Mouse (Mus musculus) neural tube, embryonic 14.5 days (tissue): ENCODE measurements around the gene Vps8. TPM values are rescaled to one million over a fixed set of nuclear protein-coding genes. Genes with fewer than 3 reads are reported as not detected.
A peak's percentile ranks its signal among the peaks of the same experiment; 100 is the strongest.

ENCODE experiments used
- ATAC-seq: fragments of 200-750 bp; cut with Nextera tagmentation; 2 replicates; pipeline ENCODE4 v1.8.0; 2017; ENCODE audit warnings: low read depth, mild to moderate bottlenecking, moderate TSS enrichment, moderate library complexity
- H3K27ac ChIP-seq: fragments of 300-500 bp; sonication (generic); 2 replicates; pipeline ENCODE4 v1.5.1; 2014; ENCODE audit warnings: low read depth, mild to moderate bottlenecking, control low read depth, low read length, moderate library complexity, mixed read lengths
- H3K27me3 ChIP-seq: fragments of 300-500 bp; sonication (generic); 2 replicates; pipeline ENCODE4 v1.6.1; 2014; ENCODE audit warnings: low read length; ENCODE audit not compliant: control insufficient read depth, insufficient read depth
- H3K36me3 ChIP-seq: fragments of 300-500 bp; sonication (generic); 2 replicates; pipeline ENCODE4 v1.6.1; 2014; ENCODE audit warnings: low read length, mixed read lengths; ENCODE audit not compliant: control insufficient read depth, insufficient read depth
- H3K4me1 ChIP-seq: fragments of 300-500 bp; sonication (generic); 2 replicates; pipeline ENCODE4 v1.6.1; 2014; ENCODE audit warnings: low read length; ENCODE audit not compliant: control insufficient read depth, insufficient read depth
- H3K4me2 ChIP-seq: fragments of 300-500 bp; sonication (generic); 2 replicates; pipeline ENCODE4 v1.6.1; 2014; ENCODE audit warnings: mild to moderate bottlenecking, low read depth, low read length, control low read depth
- H3K4me3 ChIP-seq: fragments of 300-500 bp; sonication (generic); 2 replicates; pipeline ENCODE4 v1.5.1; 2014; ENCODE audit warnings: low read depth, low read length, control low read depth, mixed read lengths
- H3K9ac ChIP-seq: fragments of 300-500 bp; sonication (generic); replicated peaks from 2 replicates; pipeline ENCODE4 v1.6.1; 2014; ENCODE audit warnings: low read depth, mild to moderate bottlenecking, control low read depth, low read length, mixed read lengths
- H3K9me3 ChIP-seq: fragments of 300-500 bp; sonication (generic); 2 replicates; pipeline ENCODE4 v1.6.1; 2016; ENCODE audit warnings: low read length; ENCODE audit not compliant: control insufficient read depth
- WGBS: fragments of 180-500 bp; shearing (Covaris S2); extraction: QIAGEN DNeasy Blood & Tissue Kit; methylation state at CpG from one replicate; pipeline ENCODE4 v1.1.7; 2014; 5-methylcytosine and 5-hydroxymethylcytosine counted together
- polyA plus RNA-seq: library from polyadenylated mRNA; unstranded; fragments of >200 nt; fragmentation: Nextera tagmentation; extraction: Ambion mirVana; gene quantifications from 2 replicates; pipeline ENCODE4 v1.2.1, GENCODE M21; 2014

Gene Vps8
- polyA plus RNA-seq, 1 experiment from 2014 or later, result 37.9 TPM

DNA sequence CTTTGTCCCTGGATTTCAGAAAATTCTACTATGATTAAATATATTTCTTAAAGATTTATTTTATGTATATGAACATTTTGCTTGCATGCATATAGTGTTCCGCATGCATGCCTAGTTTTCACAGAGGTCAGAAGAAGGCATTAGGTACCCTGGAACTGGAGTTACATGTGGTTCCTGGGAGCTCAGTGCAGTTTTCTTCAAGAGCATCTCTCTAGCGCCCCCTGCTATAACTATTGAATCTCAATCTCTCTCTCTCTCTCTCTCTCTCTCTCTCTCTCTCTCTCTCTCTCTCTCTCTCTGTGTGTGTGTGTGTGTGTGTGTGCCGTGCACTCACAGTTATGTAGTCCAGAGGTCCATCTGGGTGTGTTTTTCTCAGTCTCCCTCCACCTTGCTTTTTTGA is 114.4 kb downstream of the Vps8 start:
- no peak overlapping the region for H3K4me2 ChIP-seq
- WGBS, result 57% methylated on average over 3 of the region's 3 CpGs
- H3K4me1 ChIP-seq, result no peaks in the 10 kb centered on the region
- no peak overlapping the region for H3K4me3 ChIP-seq
- no peaks in the 10 kb centered on the region for H3K9me3 ChIP-seq
- H3K9ac ChIP-seq, result no peak overlapping the region
- no peaks in the 10 kb centered on the region for H3K27me3 ChIP-seq
- ATAC-seq, result no peak
- H3K36me3 ChIP-seq, result peaks cover 5% of the 10 kb centered on the region; the same call in 1 of the 2 replicates
- H3K27ac ChIP-seq, result no peak overlapping the region

GRCm38 (mm10) chr16:21538889-21539288 is 116.0 kb downstream of the Vps8 start:
- Histone ChIP-seq H3K9me3 (no peaks in the 10 kb centered on the region), H3K27ac (no peak overlapping the region), H3K4me3 (no peak overlapping the region), H3K36me3 (peaks cover 5% of the 10 kb centered on the region; the same call in 1 of the 2 replicates), H3K27me3 (no peaks in the 10 kb centered on the region), H3K4me2 (no peak overlapping the region), H3K9ac (no peak overlapping the region), H3K4me1 (no peaks in the 10 kb centered on the region)
- WGBS, result 51% methylated on average over 2 of the region's 2 CpGs
- ATAC-seq, result no peak

DNA sequence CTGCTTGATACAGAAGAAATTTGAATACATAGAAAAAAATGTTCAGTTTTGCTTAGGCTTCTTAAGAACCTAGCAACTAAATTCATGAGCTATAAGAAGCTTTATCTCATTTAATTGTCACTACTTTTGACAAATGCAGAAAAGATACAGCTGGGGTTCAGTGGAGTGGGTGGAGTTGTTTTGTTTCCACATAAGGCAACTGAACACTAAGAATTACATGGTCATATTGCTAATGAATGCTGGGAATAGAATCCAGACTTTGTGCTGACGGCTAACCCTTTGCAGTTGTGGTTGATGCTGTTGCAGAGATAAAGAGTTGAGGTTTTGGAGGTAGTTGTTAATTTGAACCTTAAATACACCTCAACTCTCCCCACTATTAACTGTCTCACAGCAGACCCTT is 119.6 kb downstream of the Vps8 start:
- H3K4me3 ChIP-seq, result no peak overlapping the region
- no peak overlapping the region for H3K27ac ChIP-seq
- H3K9me3 ChIP-seq, result no peaks in the 10 kb centered on the region
- H3K27me3 ChIP-seq, result no peaks in the 10 kb centered on the region
- no peak overlapping the region for H3K9ac ChIP-seq
- ATAC-seq, result no peak
- H3K4me2 ChIP-seq, result no peak overlapping the region
- 41% methylated on average over 1 of the region's 1 CpGs for WGBS
- no peaks in the 10 kb centered on the region for H3K36me3 ChIP-seq
- H3K4me1 ChIP-seq, result no peaks in the 10 kb centered on the region

GRCm38 (mm10) chr16:21547446-21547845 is 124.5 kb downstream of the Vps8 start:
- WGBS, result 85% methylated on average over 5 of the region's 5 CpGs

DNA sequence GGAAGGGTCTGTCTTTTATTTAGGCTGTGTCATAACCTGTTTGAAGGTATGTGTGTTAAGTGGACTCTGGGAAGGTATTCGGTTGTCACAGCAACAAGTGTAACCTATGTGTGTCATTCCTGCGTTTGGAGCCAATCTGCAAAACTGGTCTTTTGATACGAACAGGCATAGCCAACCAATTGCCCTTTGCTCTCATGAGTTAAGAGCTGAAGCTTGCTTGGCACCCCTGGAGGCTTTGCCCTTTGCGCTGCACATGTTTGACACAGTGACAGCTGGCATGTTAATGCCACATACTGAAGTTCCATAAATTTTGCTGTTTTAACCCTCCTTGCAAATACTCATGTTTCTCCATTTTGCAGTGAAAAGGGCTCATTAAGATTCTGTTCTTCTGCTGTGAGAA is 126.8 kb downstream of the Vps8 start:
- Histone ChIP-seq H3K27ac (no peak overlapping the region), H3K36me3 (peaks cover 4% of the 10 kb centered on the region; the same call in 1 of the 2 replicates)
- WGBS, result 73% methylated on average over 4 of the region's 4 CpGs

More at GRCm38 (mm10) chr16:21547446-21547845, 124.5 kb downstream of the Vps8 start:
- Histone ChIP-seq H3K9ac (no peak overlapping the region), H3K9me3 (no peaks in the 10 kb centered on the region), H3K36me3 (no peaks in the 10 kb centered on the region), H3K27ac (no peak overlapping the region), H3K4me3 (no peak overlapping the region), H3K4me2 (no peak overlapping the region), H3K27me3 (no peaks in the 10 kb centered on the region), H3K4me1 (no peaks in the 10 kb centered on the region)
- no peak for ATAC-seq

DNA sequence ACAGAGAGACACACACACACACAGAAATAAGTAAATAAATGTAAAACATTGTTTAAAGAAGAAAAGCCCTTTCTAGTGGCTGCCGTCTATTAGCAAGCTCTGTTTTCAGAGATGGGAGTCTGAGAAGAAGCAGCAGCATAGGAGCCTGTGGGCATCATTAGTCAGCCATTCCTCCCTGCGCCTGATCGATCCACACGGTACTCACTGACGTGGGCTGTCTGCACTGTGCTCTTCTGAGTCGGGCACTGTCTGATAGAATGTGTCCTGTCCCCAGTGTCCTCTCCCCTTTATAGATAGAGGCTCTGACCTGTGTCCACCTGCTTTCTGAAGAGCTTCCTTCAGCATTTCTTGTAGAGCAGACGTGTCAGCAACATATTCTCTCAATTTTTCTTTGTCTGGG is 127.5 kb downstream of the Vps8 start:
- H3K36me3 ChIP-seq, result peaks cover 4% of the 10 kb centered on the region; the same call in 1 of the 2 replicates
- 72% methylated on average over 7 of the region's 7 CpGs for WGBS

More for the DNA sequence above, 126.8 kb downstream of the Vps8 start:
- Histone ChIP-seq H3K27me3 (no peaks in the 10 kb centered on the region), H3K9me3 (no peaks in the 10 kb centered on the region), H3K9ac (no peak overlapping the region), H3K4me2 (no peak overlapping the region), H3K4me3 (no peak overlapping the region), H3K4me1 (no peaks in the 10 kb centered on the region)
- ATAC-seq, result no peak

GRCm38 (mm10) chr16:21553506-21553905 is 130.6 kb downstream of the Vps8 start:
- no peak for ATAC-seq
- no peak overlapping the region for H3K4me2 ChIP-seq
- H3K27me3 ChIP-seq, result no peaks in the 10 kb centered on the region
- no peak overlapping the region for H3K9ac ChIP-seq
- H3K4me3 ChIP-seq, result no peak overlapping the region
- peaks cover 4% of the 10 kb centered on the region; the same call in 1 of the 2 replicates for H3K36me3 ChIP-seq
- no peaks in the 10 kb centered on the region for H3K4me1 ChIP-seq
- H3K9me3 ChIP-seq, result no peaks in the 10 kb centered on the region
- no peak overlapping the region for H3K27ac ChIP-seq
- WGBS, result 84% methylated on average over 3 of the region's 3 CpGs

More for the DNA sequence above, 127.5 kb downstream of the Vps8 start:
- Histone ChIP-seq H3K4me2 (no peak overlapping the region), H3K9ac (no peak overlapping the region), H3K27ac (0 out of 2 replicates have a peak overlapping the region, but pooled peaks have one; percentile 18), H3K9me3 (no peaks in the 10 kb centered on the region), H3K4me1 (no peaks in the 10 kb centered on the region), H3K4me3 (no peak overlapping the region), H3K27me3 (no peaks in the 10 kb centered on the region)
- peak; percentile 54; the same call in 1 of the 2 replicates for ATAC-seq

- no peaks in the 10 kb centered on the region for H3K4me1 ChIP-seq
- WGBS, result 92% methylated on average over 3 of the region's 3 CpGs
- H3K9me3 ChIP-seq, result no peaks in the 10 kb centered on the region
- H3K36me3 ChIP-seq, result peaks cover 9% of the 10 kb centered on the region
- no peak for ATAC-seq
- no peak overlapping the region for H3K4me3 ChIP-seq
- no peak overlapping the region for H3K9ac ChIP-seq
- H3K27ac ChIP-seq, result no peak overlapping the region
- no peaks in the 10 kb centered on the region for H3K27me3 ChIP-seq
- no peak overlapping the region for H3K4me2 ChIP-seq
These were observed 139.8 kb downstream of the Vps8 start for GRCm38 (mm10) chr16:21562625-21563300.

DNA sequence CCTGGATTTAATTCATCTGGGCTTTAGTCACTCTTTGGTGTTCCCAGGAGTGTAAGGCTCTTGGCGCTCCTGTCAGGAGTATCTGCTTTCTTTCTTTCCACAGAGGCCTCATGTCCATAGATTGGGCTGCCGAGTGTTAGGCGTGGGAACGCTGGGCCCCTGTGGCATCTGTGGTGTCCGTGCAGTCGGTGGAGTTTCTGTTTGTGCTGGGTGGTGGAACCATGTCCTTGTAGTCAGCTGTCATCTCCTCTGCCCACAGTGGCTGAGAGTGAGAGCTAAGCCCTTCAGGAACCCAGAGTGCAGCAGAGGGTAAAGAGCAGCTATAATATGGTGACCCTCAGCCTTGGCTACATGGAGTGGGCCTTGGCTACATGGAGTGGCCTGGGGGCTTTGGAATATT is 140.4 kb downstream of the Vps8 start:
- Histone ChIP-seq H3K4me3 (no peak overlapping the region), H3K4me2 (no peak overlapping the region), H3K27me3 (no peaks in the 10 kb centered on the region), H3K9ac (no peak overlapping the region), H3K36me3 (peaks cover 9% of the 10 kb centered on the region), H3K9me3 (no peaks in the 10 kb centered on the region), H3K4me1 (no peaks in the 10 kb centered on the region), H3K27ac (no peak overlapping the region)
- no peak for ATAC-seq
- 92% methylated on average over 6 of the region's 6 CpGs for WGBS
